Mouse (Mus musculus) heart, postnatal 0 days (tissue): ENCODE data around the gene Pcnx3. TPM values are rescaled to one million over a fixed set of nuclear protein-coding genes. Genes with fewer than 3 reads are reported as not detected.

Experiments used
- ATAC-seq: fragments of 200-750 bp; cut with Nextera tagmentation; 2 replicates; pipeline ENCODE4 v1.8.0; 2017; ENCODE audit warnings: low read depth, moderate number of reproducible peaks, moderate library complexity; ENCODE audit not compliant: insufficient read depth
- DNase-seq: peaks from one replicate; pipeline ENCODE4 v3.0.0-alpha.2; 2016; ENCODE audit warnings: low spot score
- H3K27ac ChIP-seq: fragments of 300-500 bp; sonication (generic); 2 replicates; pipeline ENCODE4 v1.5.1; 2014; ENCODE audit warnings: low read depth, mild to moderate bottlenecking
- H3K27me3 ChIP-seq: fragments of 300-500 bp; sonication (generic); 2 replicates; pipeline ENCODE4 v1.6.1; 2014; ENCODE audit warnings: low read length, mixed read lengths; ENCODE audit not compliant: control insufficient read depth, insufficient read depth
- H3K36me3 ChIP-seq: fragments of 300-500 bp; sonication (generic); replicated peaks from 2 replicates; pipeline ENCODE4 v1.6.1; 2014; ENCODE audit warnings: low read length, mixed read lengths; ENCODE audit not compliant: control insufficient read depth, insufficient read depth
- H3K4me1 ChIP-seq: fragments of 300-500 bp; sonication (generic); 2 replicates; pipeline ENCODE4 v1.6.1; 2014; ENCODE audit warnings: antibody characterized with exemption; ENCODE audit not compliant: control insufficient read depth, insufficient read depth
- H3K4me2 ChIP-seq: fragments of 300-500 bp; sonication (generic); 2 replicates; pipeline ENCODE4 v1.6.1; 2014; ENCODE audit warnings: low read depth, mild to moderate bottlenecking, low read length, moderate library complexity
- H3K4me3 ChIP-seq: fragments of 300-500 bp; sonication (generic); 2 replicates; pipeline ENCODE4 v1.5.1; 2014; ENCODE audit warnings: low read depth, low read length
- H3K9ac ChIP-seq: fragments of 300-500 bp; sonication (generic); replicated peaks from 2 replicates; pipeline ENCODE4 v1.6.1; 2014; ENCODE audit warnings: low read depth, low read length, mixed read lengths
- H3K9me3 ChIP-seq: fragments of 300-500 bp; sonication (generic); replicated peaks from 2 replicates; pipeline ENCODE4 v1.6.1; 2016; ENCODE audit warnings: low read length; ENCODE audit not compliant: control insufficient read depth
- CTCF ChIP-seq: IDR thresholded peaks from 2 replicates; pipeline ENCODE4 v1.5.1; 2016; ENCODE audit warnings: antibody characterized with exemption, control low read depth, low read depth
- EP300 ChIP-seq: IDR thresholded peaks from 2 replicates; pipeline ENCODE4 v1.6.1; 2016; ENCODE audit warnings: antibody characterized with exemption, low read depth
- whole genome bisulfite sequencing: fragments of 180-500 bp; shearing (Covaris S2); extraction: QIAGEN DNeasy Blood & Tissue Kit; methylation state at CpG from one replicate; pipeline ENCODE4 v1.1.7; 2014; 5-methylcytosine and 5-hydroxymethylcytosine counted together
- polyA plus RNA-seq: library from polyadenylated mRNA; unstranded; fragments of >200 nt; fragmentation: Nextera tagmentation; extraction: Ambion mirVana; gene quantifications from 2 replicates; pipeline ENCODE4 v1.2.1, GENCODE M21; 2015
- total RNA-seq: library from RNA; depleted of rRNA; stranded (reverse); fragments of >200 nt; gene quantifications from 2 replicates; pipeline ENCODE4 v1.2.3, GENCODE M21; 2014; ENCODE audit warnings: low replicate concordance

Pcnx3 gene
- total and polyA plus RNA-seq, 2 experiments from 2014 or later, result 6.7 to 35.9 TPM

- no peak for ATAC-seq
- Histone ChIP-seq H3K4me1 (peaks cover 8% of the 10 kb centered on the region; the same call in 1 of the 2 replicates), H3K9ac (no peak overlapping the region), H3K27ac (no peak overlapping the region), H3K4me3 (no peak overlapping the region), H3K27me3 (no peaks in the 10 kb centered on the region), H3K4me2 (no peak overlapping the region), H3K36me3 (peaks cover 75% of the 10 kb centered on the region), H3K9me3 (no peaks in the 10 kb centered on the region)
- no peak for TF ChIP-seq CTCF
- DNase-seq, result no peak
- WGBS, result 96% methylated on average over 9 of the region's 9 CpGs
Measured at GRCm38 (mm10) chr19:5645280-5645679, 43.4 kb downstream of the Pcnx3 start.

DNA sequence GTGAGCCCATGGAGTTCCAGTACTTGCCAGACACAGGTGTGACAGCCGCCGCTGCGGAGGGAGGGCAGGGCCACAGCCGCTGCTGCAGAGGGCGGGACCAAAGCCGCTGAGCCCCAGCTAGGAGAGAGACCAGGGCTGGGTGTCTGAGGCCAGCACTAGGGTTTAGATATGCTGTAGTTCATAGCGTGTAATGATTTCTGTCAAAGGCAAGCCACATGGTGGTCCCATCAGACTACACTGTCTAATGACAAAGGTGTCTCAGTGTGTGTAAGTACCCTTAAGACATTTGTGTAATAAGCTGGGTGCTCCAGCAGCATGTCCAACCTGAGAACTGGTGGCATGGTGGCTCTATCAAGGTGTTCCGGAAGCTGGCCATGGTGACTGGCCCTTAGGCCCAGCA, 47.1 kb downstream of the Pcnx3 start:
- no peak overlapping the region for H3K4me3 ChIP-seq
- H3K9me3 ChIP-seq, result no peaks in the 10 kb centered on the region
- no peak for ATAC-seq
- H3K9ac ChIP-seq, result no peak overlapping the region
- TF ChIP-seq EP300 (no peak), CTCF (no peak)
- no peak overlapping the region for H3K27ac ChIP-seq
- H3K27me3 ChIP-seq, result no peaks in the 10 kb centered on the region
- peaks cover 69% of the 10 kb centered on the region for H3K36me3 ChIP-seq
- H3K4me2 ChIP-seq, result no peak overlapping the region
- WGBS, result 83% methylated on average over 8 of the region's 8 CpGs
- H3K4me1 ChIP-seq, result peaks cover 11% of the 10 kb centered on the region
- no peak for DNase-seq

- H3K4me3 ChIP-seq, result no peak overlapping the region
- no peak overlapping the region for H3K27ac ChIP-seq
- H3K36me3 ChIP-seq, result peaks cover 63% of the 10 kb centered on the region
- H3K27me3 ChIP-seq, result no peaks in the 10 kb centered on the region
- TF ChIP-seq CTCF, result no peak
- no peak for TF ChIP-seq EP300
- H3K9me3 ChIP-seq, result no peaks in the 10 kb centered on the region
- DNase-seq, result no peak
- H3K4me2 ChIP-seq, result no peak overlapping the region
- no peak overlapping the region for H3K9ac ChIP-seq
- no peak for ATAC-seq
- peaks cover 16% of the 10 kb centered on the region for H3K4me1 ChIP-seq
- WGBS, result 85% methylated on average over 17 of the region's 17 CpGs
Measured at GRCm38 (mm10) chr19:5641021-5641420, 47.7 kb downstream of the Pcnx3 start.

GRCm38 (mm10) chr19:5640339-5640738, 48.4 kb downstream of the Pcnx3 start:
- Histone ChIP-seq H3K4me1 (peaks cover 16% of the 10 kb centered on the region), H3K9me3 (no peaks in the 10 kb centered on the region), H3K36me3 (peaks cover 56% of the 10 kb centered on the region), H3K27ac (no peak overlapping the region), H3K4me3 (no peak overlapping the region), H3K27me3 (no peaks in the 10 kb centered on the region), H3K4me2 (no peak overlapping the region), H3K9ac (no peak overlapping the region)
- WGBS, result 29% methylated on average over 9 of the region's 9 CpGs
- DNase-seq (peak; percentile 27), ATAC-seq (no peak)
- TF ChIP-seq CTCF (no peak), EP300 (no peak)

DNA sequence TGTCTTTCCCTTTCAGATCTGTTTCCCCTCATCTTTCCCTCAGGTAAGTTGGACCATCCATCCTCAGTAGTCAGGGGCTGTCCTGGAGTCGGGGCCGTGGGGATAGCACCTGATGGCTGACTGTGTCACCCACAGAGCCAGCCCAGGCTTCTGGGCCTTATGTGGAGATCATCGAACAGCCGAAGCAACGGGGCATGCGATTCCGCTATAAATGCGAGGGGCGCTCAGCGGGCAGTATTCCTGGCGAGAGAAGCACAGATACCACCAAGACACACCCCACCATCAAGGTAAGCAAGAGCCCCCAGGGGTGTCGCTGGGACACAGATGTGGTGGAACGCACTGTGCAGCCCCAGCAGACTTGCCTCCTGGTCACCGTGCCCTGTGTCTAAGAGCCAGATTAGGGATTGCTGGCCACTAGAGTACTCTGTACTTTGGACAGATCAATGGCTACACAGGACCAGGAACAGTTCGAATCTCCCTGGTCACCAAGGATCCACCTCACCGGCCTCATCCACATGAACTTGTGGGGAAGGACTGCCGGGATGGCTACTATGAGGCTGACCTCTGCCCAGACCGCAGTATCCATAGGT, 50.2 kb downstream of the Pcnx3 start:
- no peak for ATAC-seq
- no peaks in the 10 kb centered on the region for H3K27me3 ChIP-seq
- H3K27ac ChIP-seq, result peak overlapping the region; percentile 95; the same call in 1 of the 2 replicates
- H3K4me3 ChIP-seq, result peak overlapping the region; percentile 70
- TF ChIP-seq EP300 (no peak), CTCF (no peak)
- no peaks in the 10 kb centered on the region for H3K9me3 ChIP-seq
- H3K36me3 ChIP-seq, result peaks cover 41% of the 10 kb centered on the region
- 90% methylated on average over 18 of the region's 18 CpGs for WGBS
- peaks cover 16% of the 10 kb centered on the region for H3K4me1 ChIP-seq
- DNase-seq, result no peak
- peak overlapping the region; percentile 86 for H3K9ac ChIP-seq
- peak overlapping the region; percentile 69 for H3K4me2 ChIP-seq
